Mouse (Mus musculus) heart, postnatal 0 days (tissue): ENCODE measurements around the gene Ocrl. TPM values are rescaled to one million over a fixed set of nuclear protein-coding genes. Genes with fewer than 3 reads are reported as not detected.

Source experiments
- ATAC-seq: fragments of 200-750 bp; cut with Nextera tagmentation; 2 replicates; pipeline ENCODE4 v1.8.0; 2017; ENCODE audit warnings: low read depth, moderate number of reproducible peaks, moderate library complexity; ENCODE audit not compliant: insufficient read depth
- DNase-seq: peaks from one replicate; pipeline ENCODE4 v3.0.0-alpha.2; 2016; ENCODE audit warnings: low spot score
- H3K27ac ChIP-seq: fragments of 300-500 bp; sonication (generic); 2 replicates; pipeline ENCODE4 v1.5.1; 2014; ENCODE audit warnings: low read depth, mild to moderate bottlenecking
- H3K27me3 ChIP-seq: fragments of 300-500 bp; sonication (generic); 2 replicates; pipeline ENCODE4 v1.6.1; 2014; ENCODE audit warnings: low read length, mixed read lengths; ENCODE audit not compliant: control insufficient read depth, insufficient read depth
- H3K36me3 ChIP-seq: fragments of 300-500 bp; sonication (generic); replicated peaks from 2 replicates; pipeline ENCODE4 v1.6.1; 2014; ENCODE audit warnings: low read length, mixed read lengths; ENCODE audit not compliant: control insufficient read depth, insufficient read depth
- H3K4me1 ChIP-seq: fragments of 300-500 bp; sonication (generic); 2 replicates; pipeline ENCODE4 v1.6.1; 2014; ENCODE audit warnings: antibody characterized with exemption; ENCODE audit not compliant: control insufficient read depth, insufficient read depth
- H3K4me2 ChIP-seq: fragments of 300-500 bp; sonication (generic); 2 replicates; pipeline ENCODE4 v1.6.1; 2014; ENCODE audit warnings: low read depth, mild to moderate bottlenecking, low read length, moderate library complexity
- H3K4me3 ChIP-seq: fragments of 300-500 bp; sonication (generic); 2 replicates; pipeline ENCODE4 v1.5.1; 2014; ENCODE audit warnings: low read depth, low read length
- H3K9ac ChIP-seq: fragments of 300-500 bp; sonication (generic); replicated peaks from 2 replicates; pipeline ENCODE4 v1.6.1; 2014; ENCODE audit warnings: low read depth, low read length, mixed read lengths
- H3K9me3 ChIP-seq: fragments of 300-500 bp; sonication (generic); replicated peaks from 2 replicates; pipeline ENCODE4 v1.6.1; 2016; ENCODE audit warnings: low read length; ENCODE audit not compliant: control insufficient read depth
- CTCF ChIP-seq: IDR thresholded peaks from 2 replicates; pipeline ENCODE4 v1.5.1; 2016; ENCODE audit warnings: antibody characterized with exemption, control low read depth, low read depth
- EP300 ChIP-seq: IDR thresholded peaks from 2 replicates; pipeline ENCODE4 v1.6.1; 2016; ENCODE audit warnings: antibody characterized with exemption, low read depth
- WGBS: fragments of 180-500 bp; shearing (Covaris S2); extraction: QIAGEN DNeasy Blood & Tissue Kit; methylation state at CpG from one replicate; pipeline ENCODE4 v1.1.7; 2014; 5-methylcytosine and 5-hydroxymethylcytosine counted together
- polyA plus RNA-seq: library from polyadenylated mRNA; unstranded; fragments of >200 nt; fragmentation: Nextera tagmentation; extraction: Ambion mirVana; gene quantifications from 2 replicates; pipeline ENCODE4 v1.2.1, GENCODE M21; 2015
- total RNA-seq: library from RNA; depleted of rRNA; stranded (reverse); fragments of >200 nt; gene quantifications from 2 replicates; pipeline ENCODE4 v1.2.3, GENCODE M21; 2014; ENCODE audit warnings: low replicate concordance; rRNA removed

Gene Ocrl
- total and polyA plus RNA-seq, 2 experiments from 2014 or later, result 6.0 to 16.5 TPM

GRCm38 (mm10) chrX:48004786-48005185 lies 92.6 kb downstream of the Ocrl start:
- Histone ChIP-seq H3K4me3 (no peak overlapping the region), H3K4me2 (no peak overlapping the region), H3K27ac (no peak overlapping the region), H3K27me3 (no peaks in the 10 kb centered on the region), H3K36me3 (no peaks in the 10 kb centered on the region), H3K9ac (no peak overlapping the region), H3K9me3 (no peaks in the 10 kb centered on the region), H3K4me1 (no peaks in the 10 kb centered on the region)
- no peak for ATAC-seq
- no peak for TF ChIP-seq CTCF
- TF ChIP-seq EP300, result no peak
- DNase-seq, result no peak
- WGBS, result 54% methylated on average over 1 of the region's 1 CpGs

GRCm38 (mm10) chrX:48006062-48006461 lies 93.9 kb downstream of the Ocrl start:
- TF ChIP-seq CTCF (no peak), EP300 (peak; percentile 71; the same call in 1 of the 2 replicates)
- Histone ChIP-seq H3K9me3 (no peaks in the 10 kb centered on the region), H3K4me3 (no peak overlapping the region), H3K9ac (no peak overlapping the region), H3K27me3 (no peaks in the 10 kb centered on the region), H3K36me3 (no peaks in the 10 kb centered on the region), H3K4me1 (no peaks in the 10 kb centered on the region), H3K27ac (no peak overlapping the region), H3K4me2 (no peak overlapping the region)
- peak; percentile 63; the same call in 1 of the 2 replicates for ATAC-seq
- WGBS, result 51% methylated on average over 8 of the region's 8 CpGs
- DNase-seq, result no peak

- Histone ChIP-seq H3K9me3 (no peaks in the 10 kb centered on the region), H3K4me1 (no peaks in the 10 kb centered on the region), H3K4me3 (no peak overlapping the region), H3K4me2 (no peak overlapping the region), H3K27me3 (no peaks in the 10 kb centered on the region), H3K27ac (no peak overlapping the region), H3K36me3 (no peaks in the 10 kb centered on the region), H3K9ac (no peak overlapping the region)
- ATAC-seq, result no peak
- TF ChIP-seq CTCF (no peak), EP300 (no peak)
- DNase-seq, result no peak
- 87% methylated on average over 3 of the region's 3 CpGs for WGBS
These were observed 99.5 kb downstream of the Ocrl start for GRCm38 (mm10) chrX:48011656-48012055.

Other genes starting within 250 kb of the Ocrl start
- 5.0 and 9.6 TPM in 2 replicates for gene Smarca1, start 19.4 kb upstream of the Ocrl start, total RNA-seq
- gene Smarca1, start 19.4 kb upstream of the Ocrl start, polyA plus RNA-seq, result 10.4 and 11.0 TPM in 2 replicates
- 15.0 and 18.6 TPM in 2 replicates for gene Apln, start 122.5 kb downstream of the Ocrl start, total RNA-seq
- 6.3 and 7.6 TPM in 2 replicates for gene Apln, start 122.5 kb downstream of the Ocrl start, polyA plus RNA-seq
- gene Xpnpep2, start 196.3 kb downstream of the Ocrl start, total RNA-seq, result 1.9 TPM in 1 of 2 replicates, not detected in the other
- 0.58 and 0.66 TPM in 2 replicates for gene Xpnpep2, start 196.3 kb downstream of the Ocrl start, polyA plus RNA-seq
- 0.61 and 5.7 TPM in 2 replicates for gene Sash3, start 234.0 kb downstream of the Ocrl start, total RNA-seq
- gene Sash3, start 234.0 kb downstream of the Ocrl start, polyA plus RNA-seq, result 0.52 and 0.67 TPM in 2 replicates